Mouse (Mus musculus) neural tube, embryonic 14.5 days (tissue): ENCODE data around the gene Myod1. TPM values are rescaled to one million over a fixed set of nuclear protein-coding genes. Genes with fewer than 3 reads are reported as not detected.

Experiments used
- polyA plus RNA-seq: library from polyadenylated mRNA; unstranded; fragments of >200 nt; fragmentation: Nextera tagmentation; extraction: Ambion mirVana; gene quantifications from 2 replicates; pipeline ENCODE4 v1.2.1, GENCODE M21; 2014

The Myod1 gene
- polyA plus RNA-seq, 1 experiment from 2014 or later, result 0.24 TPM

Other genes with a start within 250 kb of the Myod1 start
- 12.4 and 15.7 TPM in 2 replicates for gene Abcc8, start 196.4 kb upstream of the Myod1 start, polyA plus RNA-seq
- gene Ush1c, start 138.0 kb upstream of the Myod1 start, polyA plus RNA-seq, result 1.3 and 1.6 TPM in 2 replicates
- gene Otog, start 135.5 kb upstream of the Myod1 start, polyA plus RNA-seq, result not detected in 2 replicates
- gene Kcnc1, start 20.0 kb downstream of the Myod1 start, polyA plus RNA-seq, result 16.1 and 20.5 TPM in 2 replicates